Mouse (Mus musculus) testis, postnatal 14 days (tissue): ENCODE measurements around the gene Camta1.
"Not testable (repeated sequence)": the region's sequence is repeated elsewhere in the genome, so short reads cannot be mapped to it uniquely, and the experiment has no call there.

Experiments used
- DNase-seq: peaks from one replicate; pipeline ENCODE4 v3.0.0; 2021; ENCODE audit warnings: low spot score

Gene Camta1

DNA sequence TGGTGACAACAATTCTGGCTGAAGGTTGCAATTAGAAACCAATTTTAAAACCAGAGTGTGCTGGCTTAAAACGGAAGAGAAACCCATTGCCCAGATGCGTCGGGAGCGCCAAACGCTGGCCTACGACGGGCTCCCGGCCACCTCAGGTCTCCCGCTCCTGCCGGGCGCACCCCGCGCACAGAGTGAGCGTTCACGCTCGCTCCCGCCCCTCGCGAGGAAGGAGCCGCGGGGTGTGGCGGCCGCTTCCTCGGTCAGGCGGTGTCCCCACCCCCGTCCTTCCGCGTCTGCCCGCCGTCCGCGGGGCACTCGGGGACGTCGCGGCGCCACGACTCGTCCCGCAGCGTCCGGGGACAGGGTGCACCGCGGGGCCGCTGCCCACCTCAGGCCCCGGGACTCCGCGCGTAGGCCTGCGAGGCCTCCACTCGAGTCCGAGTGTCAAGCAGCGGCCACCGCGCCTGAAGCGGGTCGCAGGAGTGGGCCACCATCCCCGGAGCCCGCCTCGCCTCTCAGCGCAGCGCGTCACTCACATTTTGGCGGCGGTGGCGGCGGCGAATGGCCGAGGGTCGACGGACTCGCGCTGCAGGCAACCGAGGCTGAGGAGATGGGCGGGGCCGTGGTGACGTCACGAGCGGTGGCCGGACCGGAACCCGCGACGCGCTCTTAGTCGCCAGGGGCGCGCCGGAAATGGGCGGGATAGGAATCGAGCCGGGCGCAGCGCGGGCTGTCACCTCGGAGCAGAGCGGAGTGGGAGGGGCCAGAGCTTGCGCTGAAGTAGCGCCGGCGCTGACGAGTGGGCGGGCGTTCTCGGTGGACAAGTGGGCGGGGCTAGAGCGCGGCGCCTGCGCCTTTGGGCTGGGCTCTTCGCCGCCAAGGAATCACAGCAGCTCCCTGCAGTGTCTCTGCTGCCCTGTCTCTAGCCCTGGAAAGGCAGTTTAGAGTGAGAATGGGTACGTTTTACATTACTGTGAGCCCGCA is 804.0 kb downstream of the Camta1 start, which contains the start of gene Vamp3:
Gene Vamp3, minus strand, starts transcription at position 617 of the 975 bp plus-strand sequence.
- peak; percentile 99 for DNase-seq

DNA sequence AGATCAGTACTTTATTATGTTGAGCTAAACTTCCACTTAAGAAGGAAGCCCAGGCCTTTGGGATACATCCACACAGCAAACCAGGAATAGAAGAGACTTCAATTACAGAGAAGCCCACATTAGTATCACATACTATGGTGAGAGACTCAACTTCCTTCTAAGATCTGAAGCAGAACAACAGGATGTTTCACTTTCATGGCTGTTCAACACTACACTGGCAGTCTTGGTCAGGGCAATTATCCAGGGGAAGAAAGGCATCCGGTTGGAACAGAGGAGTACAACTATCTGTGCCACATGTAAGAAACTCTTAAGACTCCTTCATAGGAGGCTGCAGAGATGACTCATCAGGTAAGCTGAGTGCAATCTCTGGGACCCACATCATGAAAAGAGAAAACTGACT is 810.5 kb downstream of the Camta1 start:
- DNase-seq: no peak

DNA sequence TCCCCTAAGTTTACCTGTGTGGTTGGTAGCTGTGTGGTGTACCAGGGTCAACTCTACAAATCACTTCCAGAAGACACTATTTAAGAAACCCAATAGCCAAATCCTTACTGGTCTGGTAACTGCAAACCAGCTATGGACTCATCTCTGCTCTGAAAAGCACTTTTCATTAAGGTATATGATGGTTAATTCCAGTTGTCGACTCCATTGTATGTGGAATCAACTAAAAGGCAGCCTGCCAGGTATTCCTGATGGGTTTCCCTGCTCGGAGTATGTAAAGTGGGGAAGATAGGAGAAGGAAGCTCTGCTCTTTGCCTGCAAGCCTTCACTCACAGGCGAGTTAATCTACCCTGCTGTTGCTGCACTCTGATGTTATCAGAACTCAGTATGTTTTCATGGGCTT is 815.2 kb downstream of the Camta1 start:
- DNase-seq: no peak

DNA sequence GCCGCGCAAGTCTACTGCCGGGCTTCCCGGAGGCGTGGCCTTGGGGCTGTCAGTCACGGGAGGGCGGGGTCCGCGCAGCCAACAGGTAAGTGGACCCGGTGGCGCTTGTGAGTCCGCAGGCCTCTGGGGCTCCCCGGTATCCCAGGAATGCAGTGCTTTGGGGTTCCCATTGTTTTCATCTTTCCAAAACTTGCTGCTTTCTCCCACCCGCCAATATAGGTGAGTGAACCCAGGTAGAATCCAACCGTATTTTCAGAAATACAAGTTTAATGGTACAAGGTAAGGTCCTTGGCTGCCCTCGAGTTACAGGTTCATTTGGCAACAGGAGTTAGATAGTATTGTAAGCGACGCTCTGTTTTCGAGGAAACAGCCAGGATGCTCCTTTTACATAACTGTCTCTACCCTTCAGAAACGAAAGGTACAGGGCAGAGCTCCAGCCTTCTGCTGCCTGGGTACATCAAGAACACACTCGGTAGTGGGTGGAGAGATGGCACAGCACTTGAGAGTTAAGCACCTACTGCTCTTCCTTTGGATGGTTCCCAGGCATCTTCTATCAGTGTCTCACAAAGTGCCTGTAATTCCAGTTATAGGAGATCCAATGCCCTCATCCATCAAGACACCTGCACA is 816.6 kb downstream of the Camta1 start:
- DNase-seq: no peak

DNA sequence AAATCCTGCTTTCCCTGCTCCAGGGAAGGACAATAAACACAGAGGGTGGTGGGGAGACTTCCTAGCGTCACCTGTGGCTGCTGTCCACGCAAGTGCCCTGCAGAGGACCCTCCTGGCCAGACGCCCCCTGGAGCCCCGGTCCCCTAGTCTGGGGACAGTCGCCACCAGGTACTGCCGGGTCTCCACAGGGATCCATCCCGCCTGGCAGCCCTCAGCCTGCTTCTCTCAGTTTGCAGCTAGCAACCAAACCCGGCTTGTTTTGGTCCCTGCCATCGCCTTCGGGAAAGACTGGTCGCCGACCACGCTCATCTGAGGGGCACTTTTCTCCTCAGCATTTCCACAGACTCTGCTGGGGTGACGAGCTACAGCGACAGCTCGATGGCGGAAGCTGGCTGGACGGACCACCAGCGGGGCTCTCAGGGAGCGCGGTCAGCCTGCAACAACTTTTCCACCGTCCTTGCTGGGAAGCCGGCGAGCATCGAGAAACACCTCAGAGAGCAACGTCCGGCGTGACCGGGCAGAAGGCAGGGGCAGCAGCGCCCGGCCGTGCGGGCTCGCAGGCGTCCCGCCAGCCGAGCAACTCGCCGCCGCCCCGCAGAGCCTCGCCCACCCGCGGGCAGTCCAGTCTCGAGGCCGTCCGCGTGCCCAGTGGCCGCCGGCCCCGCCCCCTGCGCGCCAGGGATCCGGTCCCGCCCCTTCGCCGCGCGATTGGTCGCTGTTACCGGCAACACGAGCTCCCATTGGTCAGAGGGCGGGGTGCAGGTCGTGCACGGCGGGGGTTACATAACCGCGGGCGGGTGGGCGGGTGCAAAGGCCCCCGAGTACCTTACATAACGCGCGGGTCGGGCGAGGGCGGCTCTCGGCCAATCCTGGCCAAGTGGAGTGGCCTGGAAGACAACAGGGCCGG is 817.4 kb downstream of the Camta1 start, which contains the start of gene Per3:
Gene Per3, minus strand, starts transcription at position 629 of the 907 bp plus-strand sequence.
- DNase-seq: peak; percentile 97

DNA sequence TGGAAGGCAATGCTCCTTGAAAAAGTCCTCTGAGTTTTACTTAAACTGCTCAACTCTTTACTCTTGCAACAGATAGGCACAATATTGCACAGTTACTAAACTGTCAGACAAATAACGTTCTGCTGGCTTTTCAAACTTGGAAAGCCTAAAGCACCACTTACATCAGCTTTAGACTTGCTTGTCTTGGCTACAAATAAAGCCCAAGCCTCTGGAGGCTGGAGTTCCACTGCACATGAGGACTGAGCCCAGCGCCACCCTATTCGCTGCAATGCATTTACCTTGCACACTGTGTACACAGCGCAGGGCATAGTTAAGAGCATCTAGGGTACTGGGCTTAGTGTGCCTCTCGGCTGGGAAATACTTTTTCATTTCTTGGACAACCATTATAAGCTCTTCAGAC is 818.4 kb downstream of the Camta1 start:
- DNase-seq: no peak

DNA sequence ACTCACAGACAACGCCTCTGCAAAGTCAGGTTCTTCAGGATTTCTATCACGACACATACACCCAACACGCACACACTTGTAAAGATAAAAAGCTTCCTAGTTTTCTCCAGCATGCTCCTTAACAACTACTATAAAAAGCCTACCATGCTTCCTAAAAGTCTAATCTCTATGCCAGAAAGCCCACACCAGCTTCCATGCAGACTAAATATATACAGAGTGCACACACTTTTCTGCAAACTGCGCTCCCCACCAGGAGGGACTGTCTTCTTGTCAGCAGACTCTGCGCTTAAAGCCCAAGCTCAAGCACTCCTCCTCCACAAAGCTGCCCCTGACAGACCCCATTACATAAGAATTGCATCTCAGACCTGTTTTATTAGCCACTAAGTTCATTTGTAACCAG is 820.2 kb downstream of the Camta1 start:
- no peak for DNase-seq

DNA sequence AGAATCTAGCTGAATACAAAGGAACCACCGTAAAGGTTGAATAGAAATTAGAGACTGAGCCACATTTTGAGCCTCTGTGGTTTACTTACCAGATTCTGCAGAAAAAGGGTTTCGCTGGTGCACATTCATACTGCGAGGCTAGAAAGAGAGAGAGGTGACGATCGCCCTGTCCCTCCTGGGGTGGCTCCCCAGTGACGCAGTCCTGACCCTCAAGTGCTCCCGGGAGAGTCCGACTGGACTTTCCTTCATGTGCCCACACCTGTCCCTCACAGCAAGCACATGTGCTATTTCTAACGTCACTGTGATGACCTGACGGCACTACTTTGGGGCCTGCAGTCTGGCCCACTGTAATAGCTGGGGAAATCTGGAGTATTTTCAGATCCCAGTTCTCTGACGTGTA is 823.9 kb downstream of the Camta1 start:
- no peak for DNase-seq

DNA sequence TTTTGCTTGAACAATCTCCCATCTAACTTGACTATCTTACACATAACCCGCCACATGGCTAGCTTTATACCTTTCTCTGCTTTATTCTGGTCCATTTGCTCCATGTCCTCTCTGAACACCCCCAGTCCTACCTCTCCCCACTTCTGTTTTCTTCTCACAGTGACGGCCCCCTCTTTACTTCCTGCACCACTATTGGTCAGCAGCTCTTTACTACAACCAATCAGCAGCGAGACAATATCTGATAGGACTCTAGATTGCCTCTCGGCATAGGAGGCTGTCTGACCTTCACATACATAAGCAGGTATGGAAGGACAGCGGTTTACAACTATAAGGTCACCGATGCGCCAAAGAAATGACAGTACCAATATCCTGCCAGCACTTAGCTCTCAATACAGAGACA is 825.2 kb downstream of the Camta1 start:
- DNase-seq: no peak

DNA sequence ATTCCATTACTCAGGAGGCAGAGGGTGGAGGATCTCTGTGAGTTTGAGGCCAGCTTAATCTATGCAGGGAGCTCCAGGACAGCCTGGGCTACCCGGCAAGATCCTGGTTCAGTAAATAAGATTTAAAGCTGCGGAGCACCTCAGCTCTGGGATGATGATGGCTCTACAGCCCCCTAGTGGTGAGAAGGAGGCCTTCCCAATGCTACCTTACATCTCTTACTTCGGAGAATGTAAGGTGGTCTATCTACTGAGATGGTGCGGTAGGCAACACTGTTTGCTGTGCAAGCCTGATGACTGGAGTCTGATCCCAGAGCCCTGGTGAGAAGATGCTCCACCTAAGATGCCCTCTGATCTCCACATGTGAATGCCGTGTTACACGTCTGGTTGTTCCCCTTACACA is 834.7 kb downstream of the Camta1 start:
- DNase-seq: no peak

DNA sequence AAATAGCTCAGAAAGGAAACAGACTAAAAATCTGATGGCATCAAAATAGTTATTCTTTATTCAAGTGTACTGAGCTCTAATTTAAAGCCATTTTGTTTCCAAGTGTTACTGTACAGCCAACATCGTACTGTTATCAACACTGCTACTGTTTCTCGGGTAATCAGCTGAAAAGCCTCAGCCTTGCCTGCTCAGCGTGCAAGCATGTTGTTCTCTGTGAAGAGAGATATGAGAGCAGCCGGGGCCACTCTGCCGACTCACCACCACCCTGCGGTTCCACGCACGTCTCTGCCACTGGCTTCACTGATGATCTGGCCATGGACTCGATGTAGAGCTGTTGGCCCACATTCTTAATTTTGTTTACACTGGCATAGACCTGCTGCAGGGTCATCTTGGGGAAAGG is 837.5 kb downstream of the Camta1 start:
- no peak for DNase-seq

DNA sequence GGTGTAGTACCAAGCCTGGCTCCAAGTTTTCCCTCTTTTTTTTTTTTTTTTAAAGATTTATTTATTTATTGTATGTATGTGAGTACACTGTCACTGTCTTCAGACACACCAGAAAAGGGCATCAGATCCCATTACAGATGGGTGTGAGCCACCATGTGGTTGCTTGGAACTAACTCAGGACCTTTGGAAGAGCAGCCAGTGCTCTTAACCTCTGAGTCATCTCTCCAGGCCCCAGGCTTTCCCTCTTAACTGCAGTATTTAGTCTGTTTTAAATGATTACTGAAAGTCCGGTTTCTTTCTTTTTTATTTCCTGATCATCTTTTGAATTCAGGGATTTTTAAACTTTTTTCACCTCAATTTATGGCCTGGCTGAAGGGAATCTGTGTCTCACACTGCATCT is 844.3 kb downstream of the Camta1 start:
- DNase-seq: not testable (repeated sequence)

DNA sequence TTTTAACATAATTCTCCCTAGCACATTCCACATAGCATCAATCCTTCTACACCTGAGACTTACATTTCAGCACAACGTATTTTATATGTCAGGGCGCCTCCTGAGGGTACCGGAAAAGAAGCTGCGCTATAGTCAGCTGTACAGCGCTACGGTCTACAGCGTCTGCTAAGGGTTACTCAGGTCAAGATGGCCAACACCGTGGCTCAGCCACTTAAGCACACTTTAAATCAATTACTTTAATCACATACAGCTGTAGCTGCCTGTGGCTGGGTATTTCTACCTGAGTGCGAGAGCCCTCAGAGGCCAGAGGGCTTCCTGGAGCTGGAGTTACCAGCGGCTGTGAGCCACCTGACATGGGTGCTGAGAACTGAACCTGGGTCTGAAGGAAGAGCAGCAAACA is 845.7 kb downstream of the Camta1 start:
- DNase-seq: no peak

DNA sequence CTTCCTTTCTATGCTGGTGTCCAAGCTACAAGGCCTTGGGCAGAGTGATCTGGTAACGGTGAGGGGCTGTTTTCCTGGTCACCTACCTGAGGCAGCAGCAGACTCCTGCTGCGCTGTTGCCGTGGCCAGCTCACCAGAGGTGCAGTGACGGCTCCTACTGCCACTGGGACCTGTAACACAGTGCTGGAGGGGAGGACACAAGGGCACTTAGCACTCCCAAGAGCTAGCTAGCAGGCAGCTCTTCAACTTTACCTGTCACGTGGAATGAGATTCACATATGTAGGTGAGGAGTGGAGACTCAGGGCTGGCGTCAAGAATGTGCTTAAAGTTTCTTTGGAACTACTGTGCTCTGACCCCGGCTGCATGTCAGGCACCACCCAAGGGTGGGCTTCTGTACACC is 851.4 kb downstream of the Camta1 start:
- DNase-seq: no peak

DNA sequence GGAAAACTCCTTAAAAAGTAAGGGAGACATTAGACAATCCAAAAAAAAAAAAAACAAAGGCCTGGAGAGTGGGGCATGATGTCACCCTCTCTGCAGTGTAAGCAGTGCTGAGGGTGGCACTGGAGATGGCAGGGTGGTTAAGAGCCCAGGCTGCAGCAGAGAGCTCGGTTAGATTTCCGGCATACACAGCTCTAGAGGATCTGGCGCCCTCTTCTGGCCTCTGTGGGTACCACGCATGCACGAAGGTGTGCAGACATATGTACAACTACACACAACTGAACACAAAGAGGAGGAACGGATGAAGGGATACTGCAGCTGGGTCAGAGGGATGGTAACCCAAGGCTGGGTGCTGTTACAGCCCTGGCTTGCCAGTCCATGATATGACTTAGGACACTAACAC is 854.7 kb downstream of the Camta1 start:
- peak; percentile 24 for DNase-seq

DNA sequence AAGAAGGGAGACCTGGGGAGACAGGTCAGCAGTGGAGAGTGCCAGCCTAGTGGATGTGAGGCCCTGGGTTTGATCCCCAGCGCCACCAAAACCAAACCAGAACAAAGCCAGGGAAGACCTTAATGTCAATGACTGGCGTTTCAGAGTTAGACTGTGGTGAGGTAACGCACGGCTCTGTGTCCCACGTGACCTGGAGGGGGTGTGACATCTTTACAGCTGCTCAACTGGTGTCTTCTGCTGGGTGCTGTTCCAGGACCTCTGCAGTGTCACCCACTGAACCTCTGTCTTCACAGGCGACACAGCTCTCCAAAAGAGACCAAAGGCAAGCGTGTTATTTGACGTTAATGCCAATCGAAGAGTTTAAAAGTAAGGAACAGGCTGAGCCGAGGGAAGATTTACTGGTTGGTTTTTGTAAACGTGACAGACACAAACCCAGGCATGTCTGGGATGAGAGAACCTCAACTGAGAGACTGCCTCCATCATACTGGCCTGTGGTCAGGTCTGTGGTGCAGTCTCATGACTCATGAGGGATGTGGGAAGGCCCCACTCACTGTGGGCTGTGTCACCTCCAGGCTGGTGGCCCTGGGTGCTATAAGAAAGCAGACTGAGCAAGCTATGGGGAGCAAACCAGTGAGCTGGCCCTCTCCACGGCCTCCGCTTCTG is 855.9 kb downstream of the Camta1 start:
- no peak for DNase-seq

DNA sequence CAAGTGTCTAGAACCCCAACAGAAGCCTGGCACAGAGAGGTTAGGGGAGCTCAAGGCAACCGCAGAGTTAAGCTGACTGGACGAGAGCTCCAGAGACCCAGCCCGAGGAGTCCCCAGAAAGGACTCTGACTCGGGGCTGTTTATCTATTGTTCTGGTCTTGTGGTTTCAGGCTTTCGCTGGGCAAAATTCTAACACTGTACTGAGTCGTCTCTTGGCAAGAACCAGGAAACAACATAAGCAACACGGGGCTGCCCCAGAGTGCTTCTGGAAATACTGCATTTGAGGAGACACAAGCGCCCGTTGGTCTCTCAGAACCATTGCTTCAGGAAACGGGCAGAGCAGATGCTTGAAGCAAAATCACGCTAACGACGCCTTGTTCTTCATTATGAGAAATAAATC is 860.3 kb downstream of the Camta1 start:
- no peak for DNase-seq

DNA sequence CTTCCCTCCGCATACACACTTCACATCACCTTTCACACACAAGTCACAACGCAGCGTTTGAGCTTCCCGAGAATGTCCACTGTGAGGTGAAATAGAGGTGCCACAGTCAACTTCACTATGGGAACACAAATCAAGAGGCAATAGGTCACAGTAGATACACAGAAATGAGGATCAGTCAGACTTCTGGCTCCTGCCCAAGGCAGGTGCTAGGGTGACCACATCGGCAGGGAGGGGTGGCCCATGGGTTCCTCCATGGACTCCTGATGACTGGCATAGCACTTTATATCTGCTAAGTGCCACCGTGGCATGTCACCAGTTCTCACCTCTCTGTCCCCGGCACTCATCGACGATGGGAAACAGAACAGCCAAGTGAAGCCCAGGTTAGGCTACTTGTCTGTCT is 863.0 kb downstream of the Camta1 start:
- DNase-seq: no peak

DNA sequence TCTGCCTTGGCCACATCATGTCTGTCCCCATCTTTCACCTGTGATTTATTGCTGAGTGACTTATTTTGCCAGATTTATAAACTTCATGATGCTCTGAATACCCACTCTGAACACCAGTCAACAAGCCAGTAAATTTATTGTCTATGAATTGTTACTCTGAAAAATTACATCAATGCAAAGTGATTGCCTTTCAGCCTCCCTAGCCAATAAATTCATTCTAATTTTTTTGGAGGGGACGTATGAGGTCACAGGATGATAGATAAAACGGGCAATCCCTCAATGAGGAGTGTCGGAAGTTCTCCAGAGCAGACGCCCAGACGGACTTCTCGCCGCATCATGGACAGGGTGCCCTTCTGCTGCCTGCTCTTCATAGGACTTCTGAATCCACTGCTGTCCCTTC is 864.9 kb downstream of the Camta1 start, which contains the start of gene Uts2:
Gene Uts2, plus strand, starts transcription at position 301 of the 400 bp plus-strand sequence.
- DNase-seq: no peak

DNA sequence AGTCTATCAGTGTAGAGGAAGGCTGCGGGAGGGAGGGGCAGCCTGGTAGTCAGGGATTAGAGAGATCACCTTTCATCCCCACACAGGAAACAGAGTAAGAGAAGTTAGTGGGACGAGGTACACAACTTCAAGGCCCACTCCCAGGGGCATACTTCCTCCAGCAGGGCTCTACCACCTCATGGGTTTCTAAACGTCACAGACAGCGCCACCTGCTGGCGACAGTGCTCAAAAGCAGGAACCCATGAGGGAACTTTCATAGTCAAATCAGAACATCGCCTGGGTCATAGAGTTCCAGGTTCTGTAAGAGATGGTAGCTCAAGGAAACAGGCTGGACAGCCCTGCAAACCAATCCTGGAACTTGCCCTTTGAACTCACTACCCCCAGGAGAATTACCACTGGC is 871.5 kb downstream of the Camta1 start:
- peak; percentile 45 for DNase-seq

DNA sequence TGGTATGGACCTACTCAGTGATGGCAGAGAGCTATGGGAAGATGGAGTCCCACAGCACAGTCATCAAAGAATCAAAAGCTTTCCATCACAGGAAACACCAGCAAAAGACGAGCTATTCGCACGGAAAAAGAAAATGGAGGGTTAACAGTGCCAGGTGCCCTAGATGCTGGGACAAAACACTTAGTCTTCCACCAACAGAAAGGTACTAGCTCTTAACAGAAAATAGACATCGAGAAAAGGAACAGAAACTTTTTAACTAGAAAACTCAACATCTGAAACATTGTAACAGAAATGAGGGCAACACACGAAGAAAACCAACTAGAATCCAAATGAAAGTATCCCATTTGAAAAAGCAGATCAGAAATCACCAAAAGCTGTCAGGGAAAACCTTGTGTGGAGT is 881.5 kb downstream of the Camta1 start:
- DNase-seq: no peak

DNA sequence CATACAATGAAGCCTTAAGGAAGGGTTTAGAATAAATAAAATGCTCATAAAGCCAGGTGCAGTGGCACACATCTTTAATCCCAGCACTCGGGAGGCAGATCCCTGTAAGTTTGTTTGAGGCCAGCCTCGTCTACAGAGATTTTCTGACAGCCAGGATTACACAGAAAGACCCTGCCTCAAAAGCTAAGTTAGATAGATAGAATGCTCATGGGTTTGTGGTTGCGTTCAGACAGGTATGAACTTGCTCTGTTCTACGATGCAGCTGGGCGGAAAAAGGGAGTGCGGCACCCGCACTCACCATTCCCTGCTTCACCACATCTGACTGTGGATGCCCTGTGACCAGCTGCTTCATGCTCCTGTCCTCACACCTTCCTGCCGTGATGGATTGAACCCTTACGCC is 882.2 kb downstream of the Camta1 start:
- no peak for DNase-seq
